Mouse (Mus musculus): ENCODE results near the gene Gm49661. TPM values are rescaled to one million over a fixed set of nuclear protein-coding genes. Genes with fewer than 3 reads are reported as not detected.

Gene Gm49661
- polyA plus RNA-seq, 1 experiment from 2014 or later = not detected

DNA sequence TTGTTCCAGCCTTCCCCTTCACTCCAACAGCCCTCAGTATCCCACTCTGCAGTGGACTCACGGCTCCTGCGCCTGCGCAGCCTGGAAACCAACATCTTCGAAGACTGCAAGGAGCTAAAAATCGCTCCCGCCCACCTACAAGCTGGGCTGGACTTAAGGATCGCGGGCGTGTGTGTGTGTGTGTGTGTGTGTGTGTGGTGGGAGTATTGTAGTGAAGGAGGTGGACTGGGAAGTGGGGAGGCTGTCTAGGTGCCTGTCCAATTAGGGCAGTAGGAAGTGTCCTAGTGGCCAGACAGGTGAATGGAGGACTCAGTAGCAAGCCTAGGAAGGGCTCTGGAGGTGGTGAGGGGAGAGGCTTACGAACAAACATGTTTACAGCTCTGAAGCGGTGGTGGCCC is 24.0 kb downstream of the Gm49661 start:
- H3K4me3 ChIP-seq (ENCODE audit: low read depth, low read length) = peak overlapping the region; percentile 37; the same call in 1 of the 2 replicates
- H3K36me3 ChIP-seq (ENCODE audit: control insufficient read depth, insufficient read depth, low read length) = no peaks in the 10 kb centered on the region
- ATAC-seq (ENCODE audit: low FRiP score, low TSS enrichment) = peak; percentile 44; the same call in 1 of the 2 replicates
- H3K4me1 ChIP-seq (replicated peaks; ENCODE audit: control insufficient read depth, insufficient read depth) = no peaks in the 10 kb centered on the region
- no peak overlapping the region for H3K9ac ChIP-seq (ENCODE audit: low read length)
- no peak for DNase-seq (ENCODE audit: low spot score)
- TF ChIP-seq EP300 (optimal IDR thresholded peaks at IDR 0.05) (no peak), CTCF (IDR thresholded peaks at IDR 0.05; ENCODE audit: low read depth) (no peak)
- peaks cover 15% of the 10 kb centered on the region; the same call in 1 of the 2 replicates for H3K27me3 ChIP-seq (ENCODE audit: control insufficient read depth, insufficient read depth, low read length)
- H3K27ac ChIP-seq (replicated peaks) = no peak overlapping the region
- H3K4me2 ChIP-seq (replicated peaks; ENCODE audit: low read depth) = no peak overlapping the region
- 10% methylated on average over 11 of the region's 11 CpGs for WGBS
- H3K9me3 ChIP-seq (ENCODE audit: control insufficient read depth, low read length) = no peaks in the 10 kb centered on the region

DNA sequence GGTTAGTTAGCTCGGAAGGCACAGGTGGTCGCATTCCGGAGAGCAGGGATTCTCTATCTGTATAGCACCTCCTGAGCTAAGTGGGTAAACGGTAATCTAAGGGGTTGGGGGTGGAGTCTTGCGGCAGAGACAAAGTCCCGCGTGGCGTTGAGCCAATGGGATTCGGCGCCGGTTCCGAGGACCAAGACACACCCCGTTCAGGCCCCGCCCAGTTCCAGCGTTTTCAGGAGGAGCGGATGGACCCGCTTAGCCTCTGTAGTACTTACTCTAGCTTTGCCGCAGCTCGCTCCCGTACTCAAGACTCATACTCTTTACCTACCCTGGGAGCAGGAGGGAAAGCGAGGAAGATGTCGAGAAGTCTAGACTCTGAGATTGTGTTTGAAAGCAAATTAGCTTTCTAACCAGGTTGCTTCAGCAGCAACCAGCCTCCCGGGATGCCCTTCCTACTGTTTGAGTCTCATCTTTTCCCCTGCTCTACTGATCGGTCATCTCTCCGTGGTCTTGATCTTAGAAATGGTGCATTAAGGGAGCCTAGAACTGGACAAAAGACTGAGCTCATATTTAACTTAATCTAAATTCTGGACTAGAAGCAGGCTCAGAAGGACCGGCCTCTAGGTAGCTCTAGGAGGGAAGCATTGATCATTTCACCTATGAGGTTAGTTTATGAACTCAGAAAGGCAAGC is 24.6 kb downstream of the Gm49661 start:
- H3K4me3 ChIP-seq (ENCODE audit: low read depth, low read length) = no peak overlapping the region; the same call in 1 of the 2 replicates
- 3% methylated on average over 26 of the region's 26 CpGs for WGBS
- no peaks in the 10 kb centered on the region for H3K36me3 ChIP-seq (ENCODE audit: control insufficient read depth, insufficient read depth, low read length)
- H3K27ac ChIP-seq (replicated peaks) = no peak overlapping the region
- ATAC-seq (ENCODE audit: low FRiP score, low TSS enrichment) (no peak), DNase-seq (ENCODE audit: low spot score) (peak; percentile 62)
- no peaks in the 10 kb centered on the region for H3K9me3 ChIP-seq (ENCODE audit: control insufficient read depth, low read length)
- no peak for TF ChIP-seq EP300 (optimal IDR thresholded peaks at IDR 0.05)
- no peak for TF ChIP-seq CTCF (IDR thresholded peaks at IDR 0.05; ENCODE audit: low read depth)
- H3K4me1 ChIP-seq (replicated peaks; ENCODE audit: control insufficient read depth, insufficient read depth) = no peaks in the 10 kb centered on the region
- no peak overlapping the region for H3K9ac ChIP-seq (ENCODE audit: low read length)
- H3K4me2 ChIP-seq (replicated peaks; ENCODE audit: low read depth) = no peak overlapping the region
- peaks cover 15% of the 10 kb centered on the region; the same call in 1 of the 2 replicates for H3K27me3 ChIP-seq (ENCODE audit: control insufficient read depth, insufficient read depth, low read length)

DNA sequence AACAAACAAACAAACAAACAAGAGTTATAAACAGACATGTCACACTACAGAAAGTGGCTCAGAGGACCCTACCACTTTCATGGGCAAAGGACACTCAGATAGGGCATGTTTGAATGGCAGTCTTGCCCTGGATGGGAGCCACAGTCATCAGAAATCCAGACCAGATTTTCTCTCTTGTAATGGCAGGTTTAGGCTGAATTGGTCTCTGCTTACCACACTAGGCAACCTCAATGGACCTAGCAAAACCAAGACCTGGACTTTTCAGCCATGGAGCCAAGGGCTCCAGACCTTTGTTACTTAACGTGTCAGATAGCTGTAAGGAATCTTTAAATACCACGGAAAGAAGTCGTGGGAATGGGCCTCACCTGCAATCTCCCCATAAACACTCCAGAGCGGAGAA is 25.5 kb downstream of the Gm49661 start:
- TF ChIP-seq CTCF (IDR thresholded peaks at IDR 0.05; ENCODE audit: low read depth) (no peak), EP300 (optimal IDR thresholded peaks at IDR 0.05) (no peak)
- no peak overlapping the region for H3K4me3 ChIP-seq (ENCODE audit: low read depth, low read length)
- no peak overlapping the region for H3K27ac ChIP-seq (replicated peaks)
- no peaks in the 10 kb centered on the region for H3K9me3 ChIP-seq (ENCODE audit: control insufficient read depth, low read length)
- H3K4me2 ChIP-seq (replicated peaks; ENCODE audit: low read depth) = no peak overlapping the region
- no peaks in the 10 kb centered on the region for H3K4me1 ChIP-seq (replicated peaks; ENCODE audit: control insufficient read depth, insufficient read depth)
- H3K27me3 ChIP-seq (ENCODE audit: control insufficient read depth, insufficient read depth, low read length) = peaks cover 15% of the 10 kb centered on the region; the same call in 1 of the 2 replicates
- H3K36me3 ChIP-seq (ENCODE audit: control insufficient read depth, insufficient read depth, low read length) = no peaks in the 10 kb centered on the region
- ATAC-seq (ENCODE audit: low FRiP score, low TSS enrichment) = no peak
- 24% methylated on average over 4 of the region's 4 CpGs for WGBS
- DNase-seq (ENCODE audit: low spot score) = no peak
- H3K9ac ChIP-seq (ENCODE audit: low read length) = no peak overlapping the region

DNA sequence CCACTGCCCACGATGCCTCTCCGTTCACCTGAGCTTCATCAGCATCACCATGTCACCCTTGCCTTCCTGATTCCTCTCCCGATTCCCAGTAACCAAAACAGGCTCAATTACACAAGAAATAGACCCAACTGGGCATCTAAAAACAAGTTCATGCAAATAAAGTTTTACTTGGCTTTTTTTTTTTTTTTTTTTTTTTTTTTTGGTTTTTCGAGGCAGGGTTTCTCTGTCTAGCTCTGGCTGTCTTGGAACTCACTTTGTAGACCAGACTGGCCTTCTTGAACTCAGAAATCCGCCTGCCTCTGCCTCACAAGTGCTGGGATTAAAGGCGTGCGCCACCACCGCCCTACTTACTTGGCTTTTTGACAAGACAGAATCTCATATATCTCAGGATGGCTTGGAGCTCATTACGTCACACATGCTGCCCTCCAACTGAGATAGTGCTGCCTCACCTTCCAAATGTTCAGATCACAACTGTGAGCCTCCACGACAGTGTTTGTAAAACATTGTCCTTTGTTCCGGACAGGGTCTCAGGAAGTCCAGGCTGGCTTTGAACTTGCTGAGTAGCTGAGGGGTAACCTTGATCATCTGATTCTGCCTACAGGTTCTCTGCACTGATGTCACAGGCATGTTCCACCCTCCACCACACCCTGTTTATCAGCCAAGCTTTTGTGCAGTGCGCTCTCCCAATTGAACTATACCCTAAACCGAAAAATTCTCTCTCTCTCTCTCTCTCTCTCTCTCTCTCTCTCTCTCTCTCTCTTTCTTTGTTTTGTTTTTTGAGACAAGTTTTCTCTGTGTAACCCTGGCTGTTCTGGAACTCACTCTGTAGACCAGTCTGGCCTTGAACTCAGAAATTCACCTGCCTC is 31.4 kb downstream of the Gm49661 start:
- ATAC-seq (ENCODE audit: low FRiP score, low TSS enrichment) (no peak), DNase-seq (ENCODE audit: low spot score) (no peak)
- H3K36me3 ChIP-seq (ENCODE audit: control insufficient read depth, insufficient read depth, low read length) = no peaks in the 10 kb centered on the region
- H3K9me3 ChIP-seq (ENCODE audit: control insufficient read depth, low read length) = no peaks in the 10 kb centered on the region
- 59% methylated on average over 12 of the region's 13 CpGs for WGBS
- H3K4me1 ChIP-seq (replicated peaks; ENCODE audit: control insufficient read depth, insufficient read depth) = 0 out of 2 replicates have a peak, but pooled peaks cover 2% of the 10 kb centered on the region
- peaks cover 15% of the 10 kb centered on the region; the same call in 1 of the 2 replicates for H3K27me3 ChIP-seq (ENCODE audit: control insufficient read depth, insufficient read depth, low read length)
- no peak for TF ChIP-seq EP300 (optimal IDR thresholded peaks at IDR 0.05)
- no peak for TF ChIP-seq CTCF (IDR thresholded peaks at IDR 0.05; ENCODE audit: low read depth)
- no peak overlapping the region for H3K9ac ChIP-seq (ENCODE audit: low read length)
- no peak overlapping the region for H3K27ac ChIP-seq (replicated peaks)
- no peak overlapping the region for H3K4me3 ChIP-seq (ENCODE audit: low read depth, low read length)
- peak overlapping the region; percentile 58; the same call in 1 of the 2 replicates for H3K4me2 ChIP-seq (replicated peaks; ENCODE audit: low read depth)

DNA sequence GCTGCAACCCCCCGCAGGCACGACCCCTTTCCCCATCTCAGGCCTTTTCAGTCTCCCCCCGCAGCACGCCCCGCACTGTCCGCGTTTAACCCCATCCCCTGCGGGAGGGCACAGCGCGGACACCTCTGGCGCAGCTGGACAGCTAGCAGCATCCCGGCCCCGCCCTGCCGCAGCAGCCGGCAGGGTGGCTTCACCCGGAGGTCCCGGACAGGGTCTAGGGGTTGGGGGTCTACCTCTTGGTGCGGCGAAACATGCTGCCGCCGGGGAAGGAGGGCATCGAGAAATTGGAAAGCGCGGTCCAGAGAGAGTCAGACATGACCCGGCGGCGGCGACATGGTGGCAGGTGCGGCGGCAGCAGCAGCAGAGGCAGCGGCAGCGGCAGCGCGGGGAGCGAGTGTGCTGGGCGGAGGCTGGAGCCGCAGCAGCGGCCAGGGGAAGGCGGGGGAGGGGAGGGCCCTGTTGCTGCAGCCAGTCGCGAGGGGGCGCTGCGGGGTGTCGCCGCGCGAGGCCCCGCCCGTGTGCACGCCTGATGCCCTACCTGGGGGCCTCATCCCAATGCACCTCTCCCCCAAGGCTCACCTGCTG is 32.2 kb downstream of the Gm49661 start, which contains the start of gene Mast1:
Gene Mast1 (minus strand): TSS at position 398 of the 585 bp plus-strand sequence.
- ATAC-seq (ENCODE audit: low FRiP score, low TSS enrichment) (peak; percentile 65), DNase-seq (ENCODE audit: low spot score) (peak; percentile 85)
- H3K9me3 ChIP-seq (ENCODE audit: control insufficient read depth, low read length) = no peaks in the 10 kb centered on the region
- WGBS = under 1% methylated on average over 49 of the region's 50 CpGs
- no peak within 1 kb of the TSS for H3K27ac ChIP-seq (replicated peaks)
- peaks cover 15% of the 10 kb centered on the region; the same call in 1 of the 2 replicates for H3K27me3 ChIP-seq (ENCODE audit: control insufficient read depth, insufficient read depth, low read length)
- TF ChIP-seq EP300 (optimal IDR thresholded peaks at IDR 0.05) = no peak
- peak; percentile 68 for TF ChIP-seq CTCF (IDR thresholded peaks at IDR 0.05; ENCODE audit: low read depth)
- H3K4me2 ChIP-seq (replicated peaks; ENCODE audit: low read depth) = peak within 1 kb of the TSS; percentile 58
- 0 out of 2 replicates have a peak, but pooled peaks cover 2% of the 10 kb centered on the region for H3K4me1 ChIP-seq (replicated peaks; ENCODE audit: control insufficient read depth, insufficient read depth)
- peak within 1 kb of the TSS; percentile 36 for H3K4me3 ChIP-seq (ENCODE audit: low read depth, low read length)
- H3K9ac ChIP-seq (ENCODE audit: low read length) = no peak within 1 kb of the TSS; the same call in 1 of the 2 replicates
- H3K36me3 ChIP-seq (ENCODE audit: control insufficient read depth, insufficient read depth, low read length) = no peaks in the 10 kb centered on the region
